Mouse (Mus musculus) right cerebral cortex, postnatal 14 days (tissue): ENCODE measurements around the gene Hoxa10.
A peak's percentile ranks its signal among the peaks of the same experiment; 100 is the strongest.

Source experiments
- DNase-seq: peaks from one replicate; pipeline ENCODE4 v3.0.0; 2022

The Hoxa10 gene

GRCm38 (mm10) chr6:52203371-52204049 lies 37.1 kb downstream of the Hoxa10 start:
- no peak for DNase-seq

GRCm38 (mm10) chr6:52203121-52203370 lies 37.6 kb downstream of the Hoxa10 start:
- DNase-seq, result no peak

GRCm38 (mm10) chr6:52202362-52203120 lies 38.1 kb downstream of the Hoxa10 start:
- no peak for DNase-seq

GRCm38 (mm10) chr6:52201269-52201668 lies 39.4 kb downstream of the Hoxa10 start:
- no peak for DNase-seq

- no peak for DNase-seq
Observed at GRCm38 (mm10) chr6:52200751-52201250, 39.9 kb downstream of the Hoxa10 start.

GRCm38 (mm10) chr6:52200073-52200750 lies 40.4 kb downstream of the Hoxa10 start:
- no peak for DNase-seq

- no peak for DNase-seq
Observed at GRCm38 (mm10) chr6:52197271-52197670, 43.4 kb downstream of the Hoxa10 start.

GRCm38 (mm10) chr6:52196811-52197210 lies 43.8 kb downstream of the Hoxa10 start:
- DNase-seq, result no peak

- no peak for DNase-seq
Observed at GRCm38 (mm10) chr6:52194690-52195089, 46.0 kb downstream of the Hoxa10 start.

GRCm38 (mm10) chr6:52191860-52192550 lies 48.6 kb downstream of the Hoxa10 start:
- DNase-seq, result peak; percentile 35

GRCm38 (mm10) chr6:52190906-52191810 lies 49.5 kb downstream of the Hoxa10 start, which contains the start of gene Hoxa4:
TSS of gene Hoxa4 (minus strand) at chr6:52191753.
- no peak for DNase-seq

GRCm38 (mm10) chr6:52190410-52190809 lies 50.2 kb downstream of the Hoxa10 start:
- no peak for DNase-seq

- no peak for DNase-seq
Observed at GRCm38 (mm10) chr6:52189909-52190308, 50.7 kb downstream of the Hoxa10 start.

GRCm38 (mm10) chr6:52189172-52189591 lies 51.5 kb downstream of the Hoxa10 start:
- DNase-seq, result no peak

- no peak for DNase-seq
Observed at GRCm38 (mm10) chr6:52186500-52186899, 54.2 kb downstream of the Hoxa10 start.

- DNase-seq, result no peak
Observed at GRCm38 (mm10) chr6:52185834-52186233, 54.8 kb downstream of the Hoxa10 start.

GRCm38 (mm10) chr6:52185222-52185621 lies 55.4 kb downstream of the Hoxa10 start:
- no peak for DNase-seq

GRCm38 (mm10) chr6:52184668-52185067 lies 56.0 kb downstream of the Hoxa10 start:
- no peak for DNase-seq

GRCm38 (mm10) chr6:52183311-52184080 lies 57.2 kb downstream of the Hoxa10 start:
- no peak for DNase-seq

GRCm38 (mm10) chr6:52182793-52183192 lies 57.9 kb downstream of the Hoxa10 start:
- DNase-seq, result no peak

- no peak for DNase-seq
Observed at GRCm38 (mm10) chr6:52182030-52182429, 58.6 kb downstream of the Hoxa10 start.
